Mouse (Mus musculus): ENCODE measurements around the gene Phlda3. TPM values are rescaled to one million over a fixed set of nuclear protein-coding genes. Genes with fewer than 3 reads are reported as not detected.

Gene Phlda3
- polyA plus RNA-seq, 1 experiment from 2014 or later, result 62.8 TPM

GRCm38 (mm10) chr1:135729821-135730220, 36.1 kb upstream of the Phlda3 start:
- 8% methylated on average over 4 of the region's 4 CpGs for WGBS
- ATAC-seq (ENCODE audit: low read depth), result no peak
- H3K27ac ChIP-seq (ENCODE audit: low read length), result peak overlapping the region; percentile 96
- H3K4me2 ChIP-seq (ENCODE audit: low read depth, low read length), result peak overlapping the region; percentile 77
- no peaks in the 10 kb centered on the region for H3K27me3 ChIP-seq (ENCODE audit: control insufficient read depth, insufficient read depth, low read depth, low read length)
- H3K4me1 ChIP-seq (replicated peaks; ENCODE audit: control insufficient read depth, insufficient read depth, low read length), result peaks cover 57% of the 10 kb centered on the region
- no peaks in the 10 kb centered on the region; the same call in 1 of the 2 replicates for H3K36me3 ChIP-seq (ENCODE audit: control insufficient read depth, insufficient read depth, low read length)
- H3K4me3 ChIP-seq (ENCODE audit: low read length), result peak overlapping the region; percentile 80
- no peaks in the 10 kb centered on the region for H3K9me3 ChIP-seq (ENCODE audit: control insufficient read depth, low read length)
- peak overlapping the region; percentile 91 for H3K9ac ChIP-seq (ENCODE audit: low read length)

- no peak; the same call in 1 of the 2 replicates for ATAC-seq (ENCODE audit: low read depth)
- H3K9me3 ChIP-seq (ENCODE audit: control insufficient read depth, low read length), result no peaks in the 10 kb centered on the region
- H3K4me3 ChIP-seq (ENCODE audit: low read length), result peak overlapping the region; percentile 80
- peak overlapping the region; percentile 96 for H3K27ac ChIP-seq (ENCODE audit: low read length)
- WGBS, result 7% methylated on average over 3 of the region's 3 CpGs
- H3K9ac ChIP-seq (ENCODE audit: low read length), result peak overlapping the region; percentile 91
- peaks cover 62% of the 10 kb centered on the region for H3K4me1 ChIP-seq (replicated peaks; ENCODE audit: control insufficient read depth, insufficient read depth, low read length)
- H3K4me2 ChIP-seq (ENCODE audit: low read depth, low read length), result peak overlapping the region; percentile 77
- H3K36me3 ChIP-seq (ENCODE audit: control insufficient read depth, insufficient read depth, low read length), result no peaks in the 10 kb centered on the region; the same call in 1 of the 2 replicates
- no peaks in the 10 kb centered on the region for H3K27me3 ChIP-seq (ENCODE audit: control insufficient read depth, insufficient read depth, low read depth, low read length)
These were observed 35.6 kb upstream of the Phlda3 start for GRCm38 (mm10) chr1:135730296-135730695.

- Histone ChIP-seq H3K27me3 (ENCODE audit: control insufficient read depth, insufficient read depth, low read depth, low read length) (no peaks in the 10 kb centered on the region), H3K4me3 (ENCODE audit: low read length) (peak overlapping the region; percentile 80), H3K27ac (ENCODE audit: low read length) (peak overlapping the region; percentile 96), H3K36me3 (ENCODE audit: control insufficient read depth, insufficient read depth, low read length) (no peaks in the 10 kb centered on the region; the same call in 1 of the 2 replicates), H3K4me1 (replicated peaks; ENCODE audit: control insufficient read depth, insufficient read depth, low read length) (peaks cover 70% of the 10 kb centered on the region), H3K9me3 (ENCODE audit: control insufficient read depth, low read length) (no peaks in the 10 kb centered on the region), H3K4me2 (ENCODE audit: low read depth, low read length) (peak overlapping the region; percentile 77), H3K9ac (ENCODE audit: low read length) (peak overlapping the region; percentile 91)
- 19% methylated on average over 7 of the region's 7 CpGs for WGBS
- no peak for ATAC-seq (ENCODE audit: low read depth)
These were observed 34.5 kb upstream of the Phlda3 start for GRCm38 (mm10) chr1:135731393-135731792.

- H3K9me3 ChIP-seq (ENCODE audit: control insufficient read depth, low read length), result no peaks in the 10 kb centered on the region
- H3K4me1 ChIP-seq (replicated peaks; ENCODE audit: control insufficient read depth, insufficient read depth, low read length), result peaks cover 76% of the 10 kb centered on the region
- H3K4me3 ChIP-seq (ENCODE audit: low read length), result peak overlapping the region; percentile 80
- H3K9ac ChIP-seq (ENCODE audit: low read length), result peak overlapping the region; percentile 91
- H3K27me3 ChIP-seq (ENCODE audit: control insufficient read depth, insufficient read depth, low read depth, low read length), result no peaks in the 10 kb centered on the region
- H3K27ac ChIP-seq (ENCODE audit: low read length), result peak overlapping the region; percentile 96
- no peaks in the 10 kb centered on the region; the same call in 1 of the 2 replicates for H3K36me3 ChIP-seq (ENCODE audit: control insufficient read depth, insufficient read depth, low read length)
- H3K4me2 ChIP-seq (ENCODE audit: low read depth, low read length), result peak overlapping the region; percentile 77
- WGBS, result 14% methylated on average over 11 of the region's 11 CpGs
- ATAC-seq (ENCODE audit: low read depth), result peak; percentile 80
These were observed 33.8 kb upstream of the Phlda3 start for GRCm38 (mm10) chr1:135731897-135732684.

- H3K9ac ChIP-seq (ENCODE audit: low read length), result peak overlapping the region; percentile 36
- peaks cover 89% of the 10 kb centered on the region for H3K4me1 ChIP-seq (replicated peaks; ENCODE audit: control insufficient read depth, insufficient read depth, low read length)
- WGBS, result 14% methylated on average over 5 of the region's 7 CpGs
- H3K4me3 ChIP-seq (ENCODE audit: low read length), result peak overlapping the region; percentile 7; the same call in 1 of the 2 replicates
- no peaks in the 10 kb centered on the region for H3K9me3 ChIP-seq (ENCODE audit: control insufficient read depth, low read length)
- peak; percentile 31 for ATAC-seq (ENCODE audit: low read depth)
- H3K4me2 ChIP-seq (ENCODE audit: low read depth, low read length), result peak overlapping the region; percentile 35
- no peaks in the 10 kb centered on the region for H3K27me3 ChIP-seq (ENCODE audit: control insufficient read depth, insufficient read depth, low read depth, low read length)
- H3K27ac ChIP-seq (ENCODE audit: low read length), result peak overlapping the region; percentile 96
- H3K36me3 ChIP-seq (ENCODE audit: control insufficient read depth, insufficient read depth, low read length), result peaks cover 2% of the 10 kb centered on the region; the same call in 1 of the 2 replicates
These were observed 31.5 kb upstream of the Phlda3 start for GRCm38 (mm10) chr1:135734225-135734937.

GRCm38 (mm10) chr1:135735460-135735859, 30.5 kb upstream of the Phlda3 start:
- Histone ChIP-seq H3K9ac (ENCODE audit: low read length) (peak overlapping the region; percentile 36), H3K4me2 (ENCODE audit: low read depth, low read length) (peak overlapping the region; percentile 35)
- WGBS, result 28% methylated on average over 6 of the region's 6 CpGs

GRCm38 (mm10) chr1:135744987-135745386, 20.9 kb upstream of the Phlda3 start:
- WGBS, result 75% methylated on average over 7 of the region's 7 CpGs
- H3K27me3 ChIP-seq (ENCODE audit: control insufficient read depth, insufficient read depth, low read depth, low read length), result no peaks in the 10 kb centered on the region
- peak overlapping the region; percentile 53 for H3K27ac ChIP-seq (ENCODE audit: low read length)
- no peak overlapping the region for H3K4me2 ChIP-seq (ENCODE audit: low read depth, low read length)
- ATAC-seq (ENCODE audit: low read depth), result no peak
- peaks cover 26% of the 10 kb centered on the region for H3K36me3 ChIP-seq (ENCODE audit: control insufficient read depth, insufficient read depth, low read length)
- peaks cover 37% of the 10 kb centered on the region for H3K4me1 ChIP-seq (replicated peaks; ENCODE audit: control insufficient read depth, insufficient read depth, low read length)
- no peaks in the 10 kb centered on the region for H3K9me3 ChIP-seq (ENCODE audit: control insufficient read depth, low read length)
- no peak overlapping the region for H3K4me3 ChIP-seq (ENCODE audit: low read length)
- no peak overlapping the region for H3K9ac ChIP-seq (ENCODE audit: low read length)

More at GRCm38 (mm10) chr1:135735460-135735859, 30.5 kb upstream of the Phlda3 start:
- no peaks in the 10 kb centered on the region for H3K27me3 ChIP-seq (ENCODE audit: control insufficient read depth, insufficient read depth, low read depth, low read length)
- H3K4me3 ChIP-seq (ENCODE audit: low read length), result peak overlapping the region; percentile 6; the same call in 1 of the 2 replicates
- H3K4me1 ChIP-seq (replicated peaks; ENCODE audit: control insufficient read depth, insufficient read depth, low read length), result peaks cover 92% of the 10 kb centered on the region
- H3K27ac ChIP-seq (ENCODE audit: low read length), result peak overlapping the region; percentile 96
- H3K9me3 ChIP-seq (ENCODE audit: control insufficient read depth, low read length), result no peaks in the 10 kb centered on the region
- no peak for ATAC-seq (ENCODE audit: low read depth)
- H3K36me3 ChIP-seq (ENCODE audit: control insufficient read depth, insufficient read depth, low read length), result peaks cover 5% of the 10 kb centered on the region

- Histone ChIP-seq H3K9me3 (ENCODE audit: control insufficient read depth, low read length) (no peaks in the 10 kb centered on the region), H3K4me3 (ENCODE audit: low read length) (no peak overlapping the region), H3K9ac (ENCODE audit: low read length) (no peak overlapping the region), H3K4me2 (ENCODE audit: low read depth, low read length) (no peak overlapping the region), H3K27me3 (ENCODE audit: control insufficient read depth, insufficient read depth, low read depth, low read length) (no peaks in the 10 kb centered on the region), H3K4me1 (replicated peaks; ENCODE audit: control insufficient read depth, insufficient read depth, low read length) (peaks cover 26% of the 10 kb centered on the region), H3K36me3 (ENCODE audit: control insufficient read depth, insufficient read depth, low read length) (peaks cover 38% of the 10 kb centered on the region), H3K27ac (ENCODE audit: low read length) (peak overlapping the region; percentile 55)
- peak; percentile 49 for ATAC-seq (ENCODE audit: low read depth)
- WGBS, result 48% methylated on average over 4 of the region's 4 CpGs
These were observed 19.7 kb upstream of the Phlda3 start for GRCm38 (mm10) chr1:135746248-135746647.
